Mouse (Mus musculus) bone marrow macrophage, adult 2 months (primary cell): ENCODE data around the gene Dus2.

Experiments used
- CTCF ChIP-seq: IDR thresholded peaks from 2 replicates; pipeline ENCODE4 v1.5.1; 2012; ENCODE audit warnings: low read depth, mild to moderate bottlenecking, low read length, moderate library complexity
- POLR2A ChIP-seq: IDR thresholded peaks from 2 replicates; pipeline ENCODE4 v1.6.1; 2012; ENCODE audit warnings: mild to moderate bottlenecking, low read depth, low read length, borderline replicate concordance

- no peak for TF ChIP-seq POLR2A
- no peak for TF ChIP-seq CTCF
Measured at GRCm38 (mm10) chr8:106040218-106040617, 49.1 kb downstream of the Dus2 start.
